Mouse (Mus musculus) heart, postnatal 10 days (tissue): ENCODE measurements around the gene Plod1. TPM values are rescaled to one million over a fixed set of nuclear protein-coding genes. Genes with fewer than 3 reads are reported as not detected.

ENCODE experiments used
- DNase-seq, 2 experiments: peaks; one replicate each; pipeline ENCODE4 v3.0.0; 2021
- intact Hi-C: fragments of 180-260 bp; cut with DNase I; formaldehyde crosslinking; loops from one replicate; pipeline ENCODE4 v1.15.1; 2025
- total RNA-seq, 2 experiments: library from RNA; stranded (reverse); gene quantifications; 2 replicates each; pipeline ENCODE4 v1.2.3; 2021

Plod1 gene
- total RNA-seq, 2 experiments from 2014 or later = 97.7 to 104 TPM

DNA sequence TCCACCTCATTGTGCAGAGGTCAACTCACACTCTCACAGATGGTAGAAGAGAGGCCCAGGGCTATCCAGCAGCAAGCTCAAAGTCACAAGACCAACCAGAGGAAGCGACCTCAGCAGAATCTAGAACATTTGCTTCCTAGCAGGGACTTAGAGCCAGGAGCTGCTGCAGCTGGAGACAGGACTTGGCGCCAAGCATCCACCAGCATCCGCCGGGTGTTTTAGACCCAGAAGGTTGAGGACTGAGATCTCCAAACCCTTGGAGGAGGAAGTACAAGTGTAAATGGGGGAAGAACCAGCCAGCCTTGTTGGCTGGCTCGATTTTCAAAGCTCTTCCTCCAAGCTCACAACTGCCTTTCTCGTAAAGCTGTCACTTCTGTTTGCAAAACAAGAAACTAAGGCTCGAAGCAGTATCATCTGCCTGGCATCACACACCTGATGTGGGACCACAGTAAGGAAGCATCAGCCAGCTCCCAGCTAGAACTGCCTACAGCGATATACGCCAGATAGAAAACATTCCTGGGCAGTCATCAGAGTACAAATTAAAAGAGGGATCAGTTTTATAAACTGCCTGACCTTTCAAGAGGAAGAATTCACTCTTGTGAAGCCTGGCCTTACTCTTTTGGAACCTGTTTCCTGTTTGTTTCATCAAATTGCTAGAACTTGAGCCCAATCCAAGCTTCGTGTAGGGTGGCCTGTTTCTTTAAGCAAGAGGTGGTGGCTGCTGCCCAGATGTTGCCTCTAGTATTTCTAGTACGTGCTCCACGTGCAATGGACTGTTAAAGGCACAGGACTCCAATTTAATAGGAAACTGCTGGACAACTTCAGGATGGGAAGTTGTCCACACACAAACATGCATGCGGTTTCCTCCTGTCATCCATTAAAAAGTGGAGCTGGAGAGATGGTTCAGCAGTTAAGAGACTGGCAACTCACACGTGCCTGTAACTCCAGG, 1.9 kb upstream of the Plod1 start:
- intact Hi-C loops = no loop called here
- peak; percentile 80 to 82 for DNase-seq

- no peak for DNase-seq
- intact Hi-C loops = no loop called here
Observed at GRCm38 (mm10) chr4:147937486-147937885, 919 bp upstream of the Plod1 start.

- no peak for DNase-seq
- intact Hi-C loops = no loop called here
Observed at GRCm38 (mm10) chr4:147937021-147937420, 454 bp upstream of the Plod1 start.

DNA sequence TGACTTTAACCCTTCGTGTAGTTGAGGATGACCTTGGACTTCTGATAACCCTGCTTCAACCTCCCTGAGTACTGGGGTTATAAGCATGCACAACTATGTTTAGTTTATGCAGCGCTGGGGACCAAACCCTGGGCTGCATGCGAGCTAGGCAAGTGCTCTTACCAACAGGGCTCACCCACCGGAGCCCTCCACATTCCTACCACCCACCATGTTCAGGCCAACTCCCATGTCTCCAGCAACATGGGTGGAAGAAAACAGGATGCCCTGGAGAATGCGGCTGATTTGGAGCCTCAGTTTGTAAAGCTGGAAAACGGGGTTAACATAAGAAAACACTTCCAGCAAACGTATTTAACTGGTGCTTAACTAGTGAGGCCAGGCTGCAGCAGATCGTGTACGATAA, 663 bp downstream of the Plod1 start:
- intact Hi-C loops = no loop called here
- DNase-seq = no peak

GRCm38 (mm10) chr4:147934611-147935010, 2.0 kb downstream of the Plod1 start:
- no peak for DNase-seq

GRCm38 (mm10) chr4:147934134-147934533, 2.4 kb downstream of the Plod1 start:
- DNase-seq = peak; percentile 42 to 55
- intact Hi-C loops = no loop called here

More at GRCm38 (mm10) chr4:147934611-147935010, 2.0 kb downstream of the Plod1 start:
- intact Hi-C loops = no loop called here

- no peak for DNase-seq
- intact Hi-C loops = no loop called here
Observed at GRCm38 (mm10) chr4:147930946-147931345, 5.6 kb downstream of the Plod1 start.

DNA sequence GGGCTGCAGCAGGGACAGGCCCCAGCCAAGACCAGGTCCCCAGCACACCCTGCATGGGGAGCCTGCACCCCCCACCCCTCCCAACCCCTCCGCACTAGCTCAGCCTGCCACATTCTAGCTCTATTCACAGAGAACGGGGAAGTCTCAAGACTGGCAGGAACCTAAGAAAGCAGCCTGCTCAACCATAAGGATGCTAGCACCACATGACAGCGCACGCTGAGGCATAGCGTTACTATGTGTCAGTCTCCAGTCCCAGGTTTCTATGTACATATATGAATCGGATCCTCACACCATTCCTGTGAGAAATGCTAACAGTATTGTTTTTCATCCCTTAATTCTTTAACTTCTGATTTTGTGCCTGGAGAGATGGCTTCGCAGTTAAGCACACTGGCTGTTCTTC, 8.0 kb downstream of the Plod1 start:
- intact Hi-C loops = no loop called here

DNA sequence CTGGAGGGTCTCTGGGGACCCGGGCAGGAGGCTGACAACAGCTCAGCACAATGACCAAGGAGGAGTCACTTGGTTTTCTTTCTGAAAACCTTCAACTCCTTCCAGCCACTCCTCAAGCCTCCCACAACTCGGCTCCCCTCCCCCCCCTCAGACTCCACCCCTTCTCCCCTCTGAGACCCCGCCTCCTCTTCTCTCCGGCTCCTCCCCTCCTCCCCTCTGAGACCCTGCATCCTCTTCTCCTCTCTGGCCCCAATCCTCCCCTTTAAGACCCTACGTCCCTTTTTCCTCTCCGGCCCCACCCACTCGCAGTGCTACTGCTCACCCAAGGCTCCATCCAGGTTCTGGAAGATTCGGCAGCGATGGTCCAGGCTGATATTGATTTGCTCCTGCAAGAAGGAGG, 8.4 kb downstream of the Plod1 start:
- no peak for DNase-seq
- intact Hi-C loops = no loop called here

More for the DNA sequence above, 8.0 kb downstream of the Plod1 start:
- no peak for DNase-seq

DNA sequence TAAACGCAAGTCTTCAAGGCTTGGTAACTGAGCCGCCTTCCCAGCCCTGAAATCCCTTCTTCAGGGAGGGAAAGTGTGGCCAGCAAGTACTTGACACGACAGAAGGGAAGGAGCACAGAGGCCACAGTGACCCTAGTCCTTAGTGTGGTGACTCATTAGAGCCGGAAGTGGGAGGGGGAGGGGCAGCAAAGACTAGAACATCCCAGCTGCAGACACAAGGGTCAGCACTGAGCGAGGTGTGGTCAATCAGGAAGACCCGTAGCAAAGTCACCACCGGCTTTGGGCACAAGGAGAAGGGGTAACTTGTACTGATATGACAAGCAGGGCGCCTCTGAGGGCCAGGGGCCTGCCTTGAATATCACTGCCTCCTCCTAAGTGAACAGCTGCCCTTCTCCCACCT, 8.9 kb downstream of the Plod1 start:
- intact Hi-C loops = no loop called here
- peak; percentile 69 to 72 for DNase-seq

GRCm38 (mm10) chr4:147922341-147922740, 14.2 kb downstream of the Plod1 start:
- DNase-seq = no peak
- intact Hi-C loops = no loop called here

DNA sequence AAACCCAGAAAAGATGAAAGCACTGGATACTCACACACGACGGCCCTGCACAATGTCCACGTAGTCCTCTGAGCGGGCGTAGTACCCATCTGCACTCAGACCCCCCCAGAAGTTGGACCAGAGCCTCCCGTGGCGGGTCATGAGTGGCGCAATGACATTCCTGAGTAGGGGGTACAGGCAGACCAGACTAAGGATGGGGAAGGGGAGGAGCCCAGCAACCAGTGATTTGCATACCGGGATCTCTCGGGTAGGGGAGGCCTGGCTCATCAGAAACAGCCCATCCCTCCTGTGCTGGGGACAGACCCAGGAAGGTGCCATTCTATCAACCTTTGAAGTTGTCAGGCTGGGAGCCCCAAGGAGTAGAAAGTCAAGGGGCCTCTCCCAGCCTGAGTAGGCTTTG, 15.6 kb downstream of the Plod1 start:
- intact Hi-C loops = no loop called here
- DNase-seq = no peak

DNA sequence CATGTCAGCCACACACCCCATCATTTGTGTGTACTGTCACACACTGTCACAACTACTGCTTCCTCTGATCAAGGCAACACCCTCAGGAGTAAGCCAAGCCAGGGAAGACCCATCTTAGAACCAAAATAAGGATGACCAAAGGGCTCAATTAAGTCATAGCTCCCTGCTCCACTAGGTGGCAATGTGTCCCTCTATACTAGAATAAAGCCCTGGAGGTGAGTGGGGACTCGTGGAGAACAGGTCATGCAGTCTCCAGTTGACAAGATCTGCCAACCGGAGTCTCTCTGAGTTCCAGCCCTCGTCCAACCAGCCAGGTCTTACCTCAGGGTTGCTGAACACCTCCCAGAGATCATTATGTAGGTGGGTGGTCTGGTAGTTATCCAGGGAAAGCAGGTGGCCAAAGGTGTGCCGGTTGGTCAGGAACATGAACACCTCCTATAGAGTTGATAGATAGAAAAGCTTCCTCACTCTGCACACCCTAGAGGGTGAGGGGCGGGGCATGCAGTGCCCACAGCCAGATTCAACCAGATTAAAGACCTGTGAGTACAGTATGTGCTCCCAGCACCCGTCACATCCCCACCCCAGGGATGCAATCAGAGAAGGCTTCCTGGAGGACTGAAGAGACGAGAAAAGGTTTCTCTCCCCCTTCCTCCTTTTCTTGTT, 18.0 kb downstream of the Plod1 start:
- intact Hi-C loops = loop anchor here (2.0 kb wide), 1 partner anchor 34 kb away; no protein-coding TSS in a partner anchor
- DNase-seq = peak; percentile 65 to 84

DNA sequence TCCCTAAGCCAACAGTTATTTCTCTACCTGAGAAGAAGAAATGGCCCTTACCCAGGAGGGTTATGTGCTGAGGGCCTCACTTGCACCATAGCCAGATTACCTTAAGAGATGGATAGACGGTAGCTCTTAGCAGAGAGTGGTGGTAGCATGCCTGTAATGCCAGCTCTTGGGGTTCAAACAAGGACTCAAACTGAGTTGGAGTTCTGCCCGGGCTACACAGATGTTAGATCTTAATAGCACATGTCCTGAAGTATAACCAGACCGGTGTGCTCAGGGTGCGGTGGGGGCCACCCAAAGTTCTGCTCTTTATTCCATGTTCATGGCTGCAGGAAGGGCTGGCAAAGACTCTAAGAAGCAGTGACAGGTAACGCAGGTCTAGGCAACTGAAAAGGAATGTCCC, 27.1 kb downstream of the Plod1 start:
- peak; percentile 75 for DNase-seq
- intact Hi-C loops = no loop called here

DNA sequence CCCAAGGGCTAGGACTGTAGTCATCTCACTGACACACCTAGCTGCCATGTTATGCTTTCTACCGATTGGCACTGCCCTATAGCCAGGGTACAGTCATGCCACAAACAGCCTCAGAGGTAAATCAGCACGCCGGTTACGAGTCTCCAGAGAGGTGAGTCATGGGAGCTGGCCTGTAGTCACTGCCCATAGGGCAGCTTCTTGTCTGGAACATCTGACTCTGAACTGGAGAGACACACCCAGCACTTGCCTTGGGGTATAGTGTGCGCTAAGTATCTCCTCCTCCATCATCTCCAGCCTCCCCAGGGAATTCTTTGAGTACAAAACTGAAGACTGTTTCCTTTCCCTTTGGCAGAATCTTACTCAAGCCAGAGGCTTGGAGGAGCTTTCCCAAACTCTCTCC, 30.3 kb downstream of the Plod1 start:
- intact Hi-C loops = no loop called here
- peak in 1 of 2 experiments; percentile 19 for DNase-seq

DNA sequence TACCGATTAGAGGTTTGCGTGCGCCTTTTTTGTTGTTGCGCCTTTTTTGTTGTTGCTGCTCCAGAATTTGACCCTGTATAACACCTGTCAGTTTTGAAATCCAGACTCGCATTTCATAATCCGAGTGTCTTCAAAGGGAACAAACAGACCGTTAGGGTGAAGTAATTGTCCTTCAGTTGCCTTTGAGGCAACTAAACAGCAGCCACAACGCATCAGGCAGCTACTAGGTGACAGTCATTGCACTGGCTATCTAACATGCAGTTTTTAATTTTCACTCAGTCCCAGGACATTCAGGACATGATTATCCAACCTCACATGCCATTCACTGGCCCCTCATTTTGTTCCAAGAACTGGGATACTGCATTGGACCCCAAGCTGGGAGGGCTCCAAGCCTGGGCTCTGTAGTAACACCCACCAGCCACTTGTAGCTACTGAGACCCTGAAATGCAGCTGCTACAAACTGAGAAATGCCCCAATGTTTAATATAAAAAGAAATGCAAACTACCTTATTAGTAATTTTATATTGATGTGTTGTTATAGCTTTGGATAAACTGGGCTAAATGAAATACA, 31.4 kb downstream of the Plod1 start:
- no peak for DNase-seq
- intact Hi-C loops = no loop called here

DNA sequence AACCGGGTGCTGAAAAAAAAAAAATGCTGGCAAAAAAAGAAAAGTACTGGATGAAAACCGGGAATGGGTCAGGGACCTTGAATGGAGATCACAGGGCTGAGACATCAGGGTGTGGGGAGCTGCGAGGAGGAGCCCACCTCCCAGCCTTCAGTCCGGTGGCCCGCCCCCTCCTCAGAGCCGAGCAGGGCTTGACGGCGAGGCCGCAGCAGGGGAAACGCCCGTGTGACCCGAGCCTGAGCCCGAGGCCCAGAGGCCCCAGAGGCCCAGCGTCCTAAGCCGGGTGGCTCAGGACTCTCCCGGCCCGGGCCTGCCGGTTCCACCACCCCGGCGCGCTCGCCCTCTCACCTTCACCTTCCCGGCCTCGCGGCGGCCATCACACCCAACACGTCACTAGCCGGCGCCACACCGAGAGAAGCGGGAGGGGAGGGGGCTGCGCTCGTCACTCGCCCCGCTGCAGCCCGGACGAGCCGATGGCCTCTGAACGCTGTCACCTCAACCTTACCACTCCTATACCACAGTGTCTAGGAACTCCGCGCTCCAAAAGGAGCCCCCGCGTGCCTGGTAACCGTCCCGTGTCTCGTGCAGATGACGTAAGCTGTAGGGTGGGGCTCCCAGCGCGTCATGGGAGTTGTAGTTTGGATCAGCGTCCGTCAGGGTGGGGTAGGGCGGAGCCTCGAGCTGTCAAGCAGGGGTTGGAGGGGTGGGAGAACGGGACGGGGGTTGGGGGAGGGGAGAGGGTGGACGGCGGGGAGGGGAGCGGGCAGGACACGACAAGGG, 32.1 kb downstream of the Plod1 start, which contains the start of gene Mfn2:
Gene Mfn2 (minus strand): TSS at position 392 of the 777 bp plus-strand sequence.
- peak; percentile 94 to 95 for DNase-seq
- intact Hi-C loops = no loop called here

GRCm38 (mm10) chr4:147903601-147904000, 33.0 kb downstream of the Plod1 start:
- intact Hi-C loops = no loop called here
- DNase-seq = peak in 1 of 2 experiments; percentile 46

DNA sequence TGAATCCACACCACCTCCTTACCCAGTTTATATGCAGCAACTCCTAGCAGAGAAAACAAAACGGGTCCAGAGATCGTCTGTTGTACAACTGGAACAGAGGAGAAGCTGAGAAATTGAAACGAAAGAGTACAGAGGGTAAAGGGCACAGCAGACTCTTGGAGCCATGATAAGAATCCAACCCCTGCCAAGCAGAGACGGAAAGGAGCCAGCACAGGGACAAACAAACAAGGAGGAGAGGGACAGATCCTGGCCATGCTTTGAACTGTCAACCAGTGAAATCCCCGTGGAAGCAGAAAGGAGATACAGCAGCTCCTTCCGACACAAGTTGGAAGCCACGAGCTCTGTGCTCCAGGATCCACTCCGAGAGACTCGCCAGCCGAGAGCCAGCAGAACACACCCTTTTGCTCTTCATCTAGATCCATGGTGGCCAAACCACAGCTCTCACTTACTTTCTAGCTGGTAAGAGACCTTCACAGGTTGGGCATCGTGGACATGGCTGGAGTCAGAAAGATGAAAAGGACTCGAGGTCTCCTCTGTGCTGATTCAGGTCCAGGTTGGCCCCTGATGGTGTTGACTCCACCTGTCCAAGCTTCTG, 33.6 kb downstream of the Plod1 start:
- intact Hi-C loops = no loop called here
- DNase-seq = no peak

DNA sequence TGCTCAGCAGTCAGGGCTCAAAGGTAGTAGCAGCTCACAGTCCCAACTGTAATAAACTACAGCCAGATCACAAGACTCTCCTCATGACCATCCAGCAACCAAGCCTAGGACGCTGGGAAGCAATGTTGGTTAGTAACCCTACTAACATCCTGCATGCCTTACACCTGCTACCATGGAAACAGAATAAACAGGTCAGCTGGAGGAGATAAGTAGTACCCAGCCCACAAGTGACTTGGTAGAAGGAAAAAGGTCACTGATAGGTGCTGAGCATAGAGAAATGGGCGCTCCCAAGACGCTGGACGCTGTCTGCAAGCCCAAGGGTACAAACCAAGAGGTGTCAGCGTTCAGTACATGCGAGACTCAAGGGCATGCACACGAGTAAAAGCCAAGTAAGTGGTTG, 36.1 kb downstream of the Plod1 start:
- intact Hi-C loops = no loop called here

More for the DNA sequence above, 36.1 kb downstream of the Plod1 start:
- DNase-seq = peak in 1 of 2 experiments; percentile 65
